Mouse (Mus musculus) G1E (cell line): ENCODE data around the gene Rsph6a. TPM values are rescaled to one million over a fixed set of nuclear protein-coding genes. Genes with fewer than 3 reads are reported as not detected.

Source experiments
- ATAC-seq: 2 replicates; pipeline ENCODE4 v1.8.0; 2016; ENCODE audit warnings: mild to moderate bottlenecking; ENCODE audit not compliant: insufficient number of reproducible peaks, poor library complexity, low FRiP score, severe bottlenecking; ENCODE audit errors: extremely low read depth
- DNase-seq: peaks from one replicate; pipeline ENCODE4 v3.0.0; 2012; ENCODE audit warnings: low spot score
- H3K27me3 ChIP-seq: 2 replicates; pipeline ENCODE4 v1.6.1; 2012; ENCODE audit warnings: mild to moderate bottlenecking, low read length, inconsistent platforms; ENCODE audit not compliant: insufficient read depth
- H3K36me3 ChIP-seq: replicated peaks from 2 replicates; pipeline ENCODE3; 2012; ENCODE audit warnings: mild to moderate bottlenecking, inconsistent platforms
- H3K4me1 ChIP-seq: 2 replicates; pipeline ENCODE4 v1.6.1; 2012; ENCODE audit warnings: low read depth, low read length, inconsistent platforms, mixed read lengths; ENCODE audit not compliant: insufficient read depth
- H3K4me3 ChIP-seq: 2 replicates; pipeline ENCODE4 v1.5.1; 2012; ENCODE audit warnings: low read depth, mild to moderate bottlenecking, inconsistent platforms, low read length, moderate library complexity, mixed read lengths
- H3K9me3 ChIP-seq: replicated peaks from 2 replicates; pipeline ENCODE4 v1.6.1; 2012; ENCODE audit warnings: inconsistent platforms
- CTCF ChIP-seq: IDR thresholded peaks from 2 replicates; pipeline ENCODE4 v1.5.1; 2012; ENCODE audit warnings: low read depth, low read length, inconsistent platforms, mixed read lengths
- GATA1 ChIP-seq: IDR thresholded peaks from 2 replicates; pipeline ENCODE4 v1.6.1; 2012; ENCODE audit warnings: borderline replicate concordance, low read length, inconsistent platforms, mixed read lengths
- GATA2 ChIP-seq: IDR thresholded peaks from 2 replicates; pipeline ENCODE4 v1.6.1; 2012; ENCODE audit warnings: low read depth, low read length, inconsistent platforms, borderline replicate concordance
- POLR2AphosphoS5 ChIP-seq: IDR thresholded peaks from 2 replicates; pipeline ENCODE4 v1.6.1; 2012; ENCODE audit warnings: low read depth, low read length, inconsistent platforms; ENCODE audit not compliant: insufficient replicate concordance
- TAL1 ChIP-seq: conservative IDR thresholded peaks from 2 replicates; pipeline ENCODE4 v1.6.1; 2012; ENCODE audit warnings: low read depth, low read length, inconsistent platforms, mixed read lengths
- polyA plus RNA-seq: library from polyadenylated mRNA; stranded (reverse); fragments of >175 nt; gene quantifications from 2 replicates; pipeline ENCODE4 v1.2.3, GENCODE M21; 2012
- total RNA-seq, 2 experiments: library from RNA; stranded (forward) in 1 of 2; stranded (reverse) in 1 of 2; fragments of 200-1000 nt in 1 of 2; fragments of >200 nt in 1 of 2; fragmentation: Nextera tagmentation in 1 of 2; gene quantifications; 2 replicates each; pipeline ENCODE4 v1.2.3; 2014 to 2017

The Rsph6a gene
- total and polyA plus RNA-seq, 3 experiments = 0.16 to 0.33 TPM; not detected in 1

GRCm38 (mm10) chr7:19023357-19023814 lies 31.1 kb upstream of the Rsph6a start, which contains the start of gene Foxa3:
Foxa3 (minus strand) TSS chr7:19023538.
- DNase-seq (no peak), ATAC-seq (no peak)
- peaks cover 19% of the 10 kb centered on the region for H3K36me3 ChIP-seq
- H3K27me3 ChIP-seq = peaks cover 43% of the 10 kb centered on the region
- TF ChIP-seq GATA1 (no peak), TAL1 (no peak), CTCF (no peak), GATA2 (no peak), POLR2AphosphoS5 (no peak)
- H3K4me1 ChIP-seq = peaks cover 43% of the 10 kb centered on the region
- H3K9me3 ChIP-seq = no peaks in the 10 kb centered on the region
- peak within 1 kb of the TSS; percentile 98 for H3K4me3 ChIP-seq

DNA sequence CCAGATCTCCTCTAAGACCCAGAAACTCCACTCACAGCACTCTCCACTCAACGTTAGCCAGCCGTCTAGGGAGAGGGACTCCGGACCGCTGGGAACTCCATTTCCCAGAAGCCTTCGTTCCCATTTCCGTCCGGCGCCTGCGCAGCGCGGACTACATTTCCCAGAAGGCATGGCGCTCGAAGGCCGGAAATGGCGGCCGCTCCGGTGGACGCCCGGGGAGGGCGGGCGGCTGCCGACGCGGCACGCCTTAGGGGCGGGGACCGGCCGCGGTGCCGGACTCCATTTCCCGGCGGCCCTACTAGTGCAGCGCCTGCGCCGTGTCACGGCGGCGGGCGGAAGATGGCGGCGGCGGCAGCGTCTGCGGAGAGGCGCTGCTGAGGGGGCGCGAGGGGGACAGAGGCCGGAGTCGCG lies 30.4 kb upstream of the Rsph6a start, which contains the start of gene Sympk:
Gene Sympk, plus strand, starts transcription at position 282 of the 411 bp plus-strand sequence.
- Histone ChIP-seq H3K4me3 (peak within 1 kb of the TSS; percentile 98), H3K4me1 (peaks cover 50% of the 10 kb centered on the region), H3K36me3 (peaks cover 27% of the 10 kb centered on the region), H3K27me3 (peaks cover 43% of the 10 kb centered on the region), H3K9me3 (no peaks in the 10 kb centered on the region)
- peak; percentile 89 for ATAC-seq
- no peak for TF ChIP-seq GATA1
- TF ChIP-seq CTCF = no peak
- peak; percentile 96 for DNase-seq

DNA sequence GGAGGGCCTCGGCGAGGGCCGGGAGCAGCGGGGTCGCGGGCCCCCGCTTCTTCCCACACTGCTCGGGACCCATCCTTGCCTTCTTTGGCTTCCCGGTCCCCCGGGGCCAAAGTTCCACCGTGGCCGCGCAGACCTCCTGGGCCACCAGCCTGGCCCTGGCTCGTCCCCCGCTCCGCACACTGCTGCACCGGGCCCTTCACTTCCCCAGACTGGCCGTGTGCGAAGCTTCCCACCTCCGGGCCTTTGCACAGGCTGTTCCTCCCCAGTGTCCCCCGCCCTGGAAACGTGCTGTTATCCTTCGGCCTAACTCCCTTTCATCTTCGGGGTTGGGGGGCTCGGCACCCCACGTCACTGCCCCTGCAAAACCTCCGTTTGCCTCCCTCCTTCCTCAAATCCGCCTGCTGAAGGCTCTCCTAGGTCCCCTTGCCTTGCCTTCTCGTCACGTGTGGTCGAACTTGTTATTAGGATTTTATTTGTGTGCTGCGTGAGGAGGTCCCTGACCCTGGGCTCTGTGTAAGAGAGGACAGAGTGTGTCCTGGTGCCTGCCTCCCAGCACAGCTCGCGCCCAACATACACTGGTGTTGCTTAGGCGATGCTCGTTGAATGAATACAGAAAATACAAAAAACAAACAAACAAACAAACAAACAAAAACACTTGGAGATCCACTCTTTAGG lies 29.8 kb upstream of the Rsph6a start:
- Histone ChIP-seq H3K4me1 (peaks cover 50% of the 10 kb centered on the region), H3K36me3 (peaks cover 33% of the 10 kb centered on the region), H3K27me3 (peaks cover 39% of the 10 kb centered on the region), H3K9me3 (no peaks in the 10 kb centered on the region), H3K4me3 (peak overlapping the region; percentile 98)
- TF ChIP-seq GATA1 (no peak), GATA2 (no peak), CTCF (no peak), POLR2AphosphoS5 (no peak), TAL1 (no peak)
- ATAC-seq (no peak), DNase-seq (peak; percentile 36)

DNA sequence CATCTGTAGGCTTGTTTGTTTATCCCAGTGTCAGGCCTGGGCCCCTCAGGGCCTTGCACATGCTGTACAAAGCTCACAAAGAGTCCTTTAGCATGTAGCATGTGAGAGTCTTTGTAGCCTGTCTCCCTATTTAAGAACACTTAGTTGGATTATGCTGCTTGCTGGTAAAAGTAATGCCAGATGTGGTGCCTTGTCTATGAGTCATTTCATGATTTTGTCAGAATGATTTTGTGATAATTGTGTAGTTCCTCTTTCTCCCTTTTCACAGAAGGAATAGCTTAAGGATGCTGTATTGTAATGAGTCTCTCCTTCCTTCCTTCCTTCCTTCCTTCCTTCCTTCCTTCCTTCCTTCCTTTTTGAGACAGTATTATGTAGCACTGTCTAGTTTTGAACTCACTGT lies 26.4 kb upstream of the Rsph6a start:
- Histone ChIP-seq H3K4me3 (no peak overlapping the region), H3K4me1 (peaks cover 51% of the 10 kb centered on the region), H3K27me3 (peaks cover 8% of the 10 kb centered on the region), H3K9me3 (no peaks in the 10 kb centered on the region), H3K36me3 (peaks cover 65% of the 10 kb centered on the region)
- no peak for DNase-seq
- no peak for ATAC-seq
- TF ChIP-seq POLR2AphosphoS5 (no peak), GATA2 (no peak), CTCF (no peak), TAL1 (no peak), GATA1 (no peak)

DNA sequence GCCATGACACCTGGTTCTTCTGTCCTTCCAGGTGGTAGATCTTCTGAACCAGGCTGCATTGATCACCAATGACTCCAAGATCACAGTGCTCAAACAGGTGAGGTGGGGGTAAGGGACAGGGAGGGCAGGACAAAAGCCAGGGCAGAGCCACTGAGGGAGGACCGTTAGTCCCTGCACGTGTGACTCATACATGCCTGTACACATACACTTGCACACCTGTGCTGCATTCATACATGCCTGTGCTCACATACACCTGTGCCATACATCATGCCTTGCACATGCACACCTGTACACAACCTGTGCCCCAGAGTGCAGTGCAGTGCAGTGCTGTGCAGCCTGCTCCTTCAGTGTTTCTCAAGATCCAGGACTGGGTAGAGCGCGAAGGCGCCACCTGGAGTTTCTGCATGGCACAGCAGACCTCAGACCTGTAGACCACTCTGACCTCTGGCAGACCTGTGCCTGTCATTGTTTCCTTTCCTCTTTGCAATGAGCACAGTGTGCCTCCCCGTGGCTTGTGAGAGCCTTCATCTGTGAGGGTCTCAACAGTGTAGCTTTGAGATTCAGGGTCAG lies 25.3 kb upstream of the Rsph6a start:
- H3K4me1 ChIP-seq = peaks cover 45% of the 10 kb centered on the region
- peak; percentile 45; the same call in 1 of the 2 replicates for ATAC-seq
- peak overlapping the region; percentile 10; the same call in 1 of the 2 replicates for H3K4me3 ChIP-seq
- TF ChIP-seq CTCF (peak; percentile 85), POLR2AphosphoS5 (0 out of 2 replicates have a peak, but pooled peaks have one; percentile 74), TAL1 (no peak)
- H3K27me3 ChIP-seq = no peaks in the 10 kb centered on the region
- peaks cover 77% of the 10 kb centered on the region for H3K36me3 ChIP-seq
- peak; percentile 32 for DNase-seq
- no peaks in the 10 kb centered on the region for H3K9me3 ChIP-seq

DNA sequence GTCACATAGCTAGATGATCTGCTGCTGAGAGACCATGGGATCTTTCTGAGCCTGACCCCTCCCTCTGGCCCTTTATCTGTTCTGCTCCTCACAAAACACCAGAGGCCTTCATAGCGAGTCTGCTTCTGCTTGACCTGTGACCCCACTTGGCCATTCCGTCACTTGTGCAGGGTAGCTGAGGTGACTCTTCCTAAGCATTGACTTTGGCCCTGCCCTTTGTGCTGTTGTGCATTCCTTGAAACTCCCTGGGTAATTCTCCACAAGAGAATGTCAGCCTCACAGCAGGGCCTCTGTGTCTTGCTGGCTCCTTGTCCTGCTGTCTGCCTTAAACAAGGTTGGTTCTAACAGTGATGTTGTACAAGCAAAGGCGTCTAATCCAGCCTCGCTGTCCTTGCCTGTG lies 22.8 kb upstream of the Rsph6a start:
- H3K4me3 ChIP-seq = no peak overlapping the region
- ATAC-seq = no peak
- no peaks in the 10 kb centered on the region for H3K9me3 ChIP-seq
- no peak for DNase-seq
- H3K27me3 ChIP-seq = no peaks in the 10 kb centered on the region
- peaks cover 28% of the 10 kb centered on the region for H3K4me1 ChIP-seq
- TF ChIP-seq GATA2 (no peak), POLR2AphosphoS5 (no peak)
- H3K36me3 ChIP-seq = peaks cover 93% of the 10 kb centered on the region
